Mouse (Mus musculus) neural tube, embryonic 14.5 days (tissue): ENCODE results near the gene 4930544D05Rik. TPM values are rescaled to one million over a fixed set of nuclear protein-coding genes. Genes with fewer than 3 reads are reported as not detected.

Source experiments
- ATAC-seq: fragments of 200-750 bp; cut with Nextera tagmentation; 2 replicates; pipeline ENCODE4 v1.8.0; 2017; ENCODE audit warnings: low read depth, mild to moderate bottlenecking, moderate TSS enrichment, moderate library complexity
- H3K27ac ChIP-seq: fragments of 300-500 bp; sonication (generic); 2 replicates; pipeline ENCODE4 v1.5.1; 2014; ENCODE audit warnings: low read depth, mild to moderate bottlenecking, control low read depth, low read length, moderate library complexity, mixed read lengths
- H3K27me3 ChIP-seq: fragments of 300-500 bp; sonication (generic); 2 replicates; pipeline ENCODE4 v1.6.1; 2014; ENCODE audit warnings: low read length; ENCODE audit not compliant: control insufficient read depth, insufficient read depth
- H3K36me3 ChIP-seq: fragments of 300-500 bp; sonication (generic); 2 replicates; pipeline ENCODE4 v1.6.1; 2014; ENCODE audit warnings: low read length, mixed read lengths; ENCODE audit not compliant: control insufficient read depth, insufficient read depth
- H3K4me1 ChIP-seq: fragments of 300-500 bp; sonication (generic); 2 replicates; pipeline ENCODE4 v1.6.1; 2014; ENCODE audit warnings: low read length; ENCODE audit not compliant: control insufficient read depth, insufficient read depth
- H3K4me2 ChIP-seq: fragments of 300-500 bp; sonication (generic); 2 replicates; pipeline ENCODE4 v1.6.1; 2014; ENCODE audit warnings: mild to moderate bottlenecking, low read depth, low read length, control low read depth
- H3K4me3 ChIP-seq: fragments of 300-500 bp; sonication (generic); 2 replicates; pipeline ENCODE4 v1.5.1; 2014; ENCODE audit warnings: low read depth, low read length, control low read depth, mixed read lengths
- H3K9ac ChIP-seq: fragments of 300-500 bp; sonication (generic); replicated peaks from 2 replicates; pipeline ENCODE4 v1.6.1; 2014; ENCODE audit warnings: low read depth, mild to moderate bottlenecking, control low read depth, low read length, mixed read lengths
- H3K9me3 ChIP-seq: fragments of 300-500 bp; sonication (generic); 2 replicates; pipeline ENCODE4 v1.6.1; 2016; ENCODE audit warnings: low read length; ENCODE audit not compliant: control insufficient read depth
- WGBS: fragments of 180-500 bp; shearing (Covaris S2); extraction: QIAGEN DNeasy Blood & Tissue Kit; methylation state at CpG from one replicate; pipeline ENCODE4 v1.1.7; 2014; 5-methylcytosine and 5-hydroxymethylcytosine counted together
- polyA plus RNA-seq: library from polyadenylated mRNA; unstranded; fragments of >200 nt; fragmentation: Nextera tagmentation; extraction: Ambion mirVana; gene quantifications from 2 replicates; pipeline ENCODE4 v1.2.1, GENCODE M21; 2014

Gene 4930544D05Rik
- polyA plus RNA-seq, 1 experiment from 2014 or later = not detected

DNA sequence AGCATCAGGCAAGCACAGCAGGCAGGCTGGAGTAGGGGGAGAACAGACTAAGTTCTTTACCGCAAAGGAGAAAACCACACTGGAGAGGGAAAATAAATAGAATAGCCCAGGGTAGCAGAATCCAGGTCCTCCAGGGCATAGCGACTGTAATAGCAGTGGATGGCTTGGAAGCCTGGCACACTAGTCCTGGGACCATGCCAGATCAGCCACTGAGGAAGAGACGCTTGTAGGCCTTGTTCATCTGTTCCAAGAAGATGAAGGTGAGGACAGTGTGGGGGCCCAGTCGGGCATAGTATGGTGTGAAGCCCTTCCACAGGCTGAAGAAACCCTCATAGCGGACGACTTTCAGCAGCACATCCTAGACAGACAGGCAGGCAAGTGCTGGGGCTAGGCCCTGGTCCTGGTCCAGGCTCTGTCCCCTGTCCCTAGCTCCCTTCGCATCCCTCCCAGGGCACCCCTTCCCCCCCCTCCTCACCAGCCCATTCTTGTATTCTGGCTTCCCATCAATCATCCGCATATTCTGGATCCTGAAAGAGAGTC is 29.0 kb downstream of the 4930544D05Rik start:
- Histone ChIP-seq H3K4me2 (no peak overlapping the region), H3K27ac (no peak overlapping the region), H3K9ac (no peak overlapping the region), H3K9me3 (no peaks in the 10 kb centered on the region), H3K4me1 (peaks cover 21% of the 10 kb centered on the region), H3K27me3 (no peaks in the 10 kb centered on the region), H3K36me3 (peaks cover 23% of the 10 kb centered on the region), H3K4me3 (no peak overlapping the region)
- no peak for ATAC-seq
- 96% methylated on average over 8 of the region's 8 CpGs for WGBS

DNA sequence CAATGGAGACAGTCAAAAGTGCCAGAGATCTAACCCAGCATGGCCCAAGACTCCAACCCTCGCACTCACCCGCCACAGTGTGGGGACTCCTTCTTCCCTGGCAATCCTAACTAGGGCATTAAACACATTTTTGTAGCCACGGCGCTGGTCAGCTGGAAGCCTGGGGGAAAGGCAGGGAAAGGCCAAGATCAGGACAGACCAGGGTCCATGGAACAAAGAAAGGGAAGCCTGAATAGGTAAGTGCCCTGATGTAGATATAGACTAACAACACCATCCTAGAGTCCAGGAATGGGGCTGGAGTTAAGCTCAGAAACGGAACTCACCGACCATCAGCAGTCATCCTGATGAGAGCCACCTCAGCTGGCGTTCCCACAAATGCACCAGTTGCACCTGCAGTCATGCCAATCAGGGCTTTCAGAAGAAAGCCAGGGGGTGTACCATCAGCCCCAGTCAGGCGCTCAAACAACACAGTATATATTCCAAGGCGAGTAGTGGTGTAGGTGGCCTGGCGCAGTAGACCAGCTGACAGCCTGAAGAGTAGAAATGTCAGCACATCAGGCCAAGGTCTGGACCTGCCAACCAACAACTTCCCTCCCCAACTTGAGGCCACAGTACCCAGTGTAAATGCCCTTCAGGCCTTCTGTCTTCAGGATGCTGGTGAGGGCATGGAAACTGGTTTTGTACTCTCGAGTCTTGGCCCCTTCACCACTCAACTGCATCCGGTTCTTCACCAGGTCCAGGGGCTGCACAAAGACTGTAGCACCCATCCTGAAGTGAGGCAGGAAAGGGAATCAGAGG is 30.0 kb downstream of the 4930544D05Rik start:
- Histone ChIP-seq H3K9me3 (no peaks in the 10 kb centered on the region), H3K4me1 (peaks cover 21% of the 10 kb centered on the region), H3K27me3 (no peaks in the 10 kb centered on the region), H3K4me3 (peak overlapping the region; percentile 77), H3K4me2 (peak overlapping the region; percentile 68), H3K9ac (peak overlapping the region; percentile 88; the same call in 1 of the 2 replicates), H3K27ac (no peak overlapping the region), H3K36me3 (peaks cover 32% of the 10 kb centered on the region)
- 96% methylated on average over 12 of the region's 12 CpGs for WGBS
- no peak for ATAC-seq

DNA sequence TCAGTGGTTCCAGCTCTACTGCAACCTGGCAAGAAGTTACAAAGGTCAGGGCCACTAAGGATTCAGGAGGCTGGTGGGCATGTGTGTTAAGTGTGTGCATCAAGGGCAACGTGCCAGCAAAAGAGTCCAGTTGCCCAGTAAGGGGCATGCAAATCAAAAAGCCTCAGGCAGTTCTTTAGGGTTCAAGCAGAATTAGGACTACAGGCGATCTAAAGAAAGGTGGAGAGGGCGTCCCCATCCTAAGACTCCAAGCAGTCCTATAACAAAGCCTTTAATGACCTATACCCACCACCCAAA is 30.6 kb downstream of the 4930544D05Rik start:
- 12% methylated on average over 3 of the region's 3 CpGs for WGBS
- Histone ChIP-seq H3K4me1 (peaks cover 21% of the 10 kb centered on the region), H3K9ac (peak overlapping the region; percentile 88), H3K36me3 (peaks cover 37% of the 10 kb centered on the region), H3K4me3 (peak overlapping the region; percentile 77), H3K27me3 (no peaks in the 10 kb centered on the region), H3K27ac (peak overlapping the region; percentile 84), H3K9me3 (no peaks in the 10 kb centered on the region), H3K4me2 (peak overlapping the region; percentile 68)
- peak; percentile 3; the same call in 1 of the 2 replicates for ATAC-seq

DNA sequence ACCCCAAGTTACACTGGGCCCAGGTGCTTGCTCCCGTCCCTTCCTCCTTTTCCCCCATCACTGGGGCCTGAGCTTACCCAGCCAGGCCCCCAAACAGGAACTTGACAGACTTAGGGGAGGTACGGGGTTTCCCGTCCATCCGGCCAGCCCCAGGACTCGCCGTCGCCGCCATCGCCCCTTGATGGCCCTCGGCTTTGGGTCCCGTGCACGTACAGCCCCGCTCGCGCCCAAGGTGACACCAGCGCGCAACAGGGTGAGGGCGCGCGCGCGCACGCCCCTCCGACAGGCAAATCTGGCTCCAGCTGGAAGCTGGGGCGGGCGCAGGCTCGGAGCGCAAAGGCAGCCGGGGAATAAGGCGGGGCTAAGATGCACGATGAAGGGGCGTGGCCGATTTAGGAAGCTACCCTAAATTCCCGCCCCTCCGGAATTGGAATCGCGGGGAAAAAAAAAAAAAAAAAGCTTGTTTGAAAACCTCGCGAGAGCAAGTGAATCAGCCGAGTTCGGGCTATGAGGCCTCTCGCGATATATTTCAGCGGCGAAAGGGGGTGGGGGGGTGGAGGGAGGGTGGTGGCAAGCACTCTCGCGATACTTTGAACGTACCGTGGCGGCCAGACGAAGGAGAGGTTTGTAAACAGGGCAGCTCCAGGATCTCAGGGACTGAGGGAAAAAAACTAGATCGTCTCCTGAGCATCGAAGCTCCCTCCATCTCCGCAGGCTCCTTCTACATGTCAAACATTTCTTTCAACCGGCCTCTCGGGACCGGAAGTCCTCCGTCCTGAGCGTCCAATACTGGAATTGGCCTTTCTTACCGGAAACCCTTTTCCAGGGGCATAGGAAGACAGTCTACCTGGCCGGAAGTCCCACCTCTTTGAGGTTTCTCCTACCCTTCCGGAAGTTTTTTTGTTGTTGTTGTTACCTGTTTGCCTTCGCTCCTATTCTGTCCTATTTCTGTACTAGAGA is 31.3 kb downstream of the 4930544D05Rik start, which contains the start of the genes Rnf167 and Slc25a11:
Rnf167 (plus strand) TSS at position 545 of the 960 bp plus-strand sequence.
Slc25a11 (minus strand) TSS at position 789 of the 960 bp plus-strand sequence.
- Histone ChIP-seq H3K9me3 (no peaks in the 10 kb centered on the region), H3K36me3 (peaks cover 42% of the 10 kb centered on the region), H3K9ac (peak within 1 kb of the TSS; percentile 88), H3K4me2 (peak within 1 kb of the TSS; percentile 100), H3K27me3 (no peaks in the 10 kb centered on the region), H3K4me3 (peak within 1 kb of the TSS; percentile 77), H3K27ac (peak within 1 kb of the TSS; percentile 84), H3K4me1 (peaks cover 21% of the 10 kb centered on the region)
- under 1% methylated on average over 63 of the region's 63 CpGs for WGBS
- ATAC-seq = peak; percentile 91

DNA sequence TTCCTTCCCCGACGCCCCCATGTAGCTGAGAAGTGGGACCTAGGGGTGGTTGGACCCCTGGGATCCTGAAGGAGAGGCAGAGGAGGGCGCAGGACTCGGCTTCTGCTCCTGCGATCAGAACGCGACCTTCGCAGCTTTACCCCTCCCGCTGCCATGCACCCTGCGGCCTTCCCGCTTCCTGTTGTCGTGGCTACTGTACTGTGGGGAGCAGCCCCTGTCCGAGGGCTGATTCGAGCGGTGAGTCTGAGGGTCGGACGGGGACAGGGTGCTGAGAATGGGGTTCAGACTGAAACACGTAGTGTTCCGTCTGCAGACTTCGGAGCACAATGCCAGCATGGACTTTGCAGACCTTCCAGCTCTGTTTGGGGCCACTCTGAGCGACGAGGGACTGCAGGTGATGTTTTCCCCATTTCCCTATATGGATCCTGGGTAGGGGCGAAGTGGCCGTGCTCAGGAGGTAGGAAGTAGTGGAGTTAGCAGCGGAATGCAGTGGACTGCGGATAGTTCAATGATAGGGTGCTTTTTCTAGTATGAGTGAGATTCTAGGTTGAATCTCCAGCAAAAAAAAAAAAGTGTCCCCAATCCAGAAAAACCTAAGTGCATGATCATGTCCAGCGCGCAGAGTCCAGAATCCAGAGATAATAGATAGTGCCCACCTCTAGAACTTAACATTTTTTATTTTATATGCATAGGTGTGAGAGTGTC is 32.2 kb downstream of the 4930544D05Rik start:
- Histone ChIP-seq H3K4me3 (peak overlapping the region; percentile 77), H3K4me2 (peak overlapping the region; percentile 100), H3K9ac (peak overlapping the region; percentile 70), H3K27me3 (no peaks in the 10 kb centered on the region), H3K4me1 (peaks cover 26% of the 10 kb centered on the region), H3K9me3 (no peaks in the 10 kb centered on the region), H3K36me3 (peaks cover 42% of the 10 kb centered on the region), H3K27ac (peak overlapping the region; percentile 84)
- ATAC-seq = no peak
- WGBS = 4% methylated on average over 28 of the region's 28 CpGs

DNA sequence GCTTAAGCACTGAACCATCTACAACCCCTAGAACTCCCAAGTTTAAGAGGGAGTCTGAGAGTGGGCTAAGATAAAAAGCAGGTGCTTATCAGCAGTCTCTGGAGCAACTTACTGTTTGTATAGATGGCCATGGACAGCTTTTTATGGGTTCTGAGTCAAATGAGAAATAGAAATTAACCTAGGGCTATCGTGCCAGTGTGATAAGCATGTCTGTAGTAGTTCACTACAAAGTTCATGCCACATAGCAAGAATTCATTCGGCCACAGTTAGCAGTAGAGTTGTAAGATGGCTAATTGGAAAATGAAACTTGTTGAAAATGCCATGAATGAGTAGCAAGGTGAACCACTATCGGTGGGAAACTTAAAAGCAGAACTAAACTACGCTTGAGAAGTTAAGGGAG is 32.9 kb downstream of the 4930544D05Rik start:
- ATAC-seq = no peak
- H3K9ac ChIP-seq = peak overlapping the region; percentile 70; the same call in 1 of the 2 replicates
- H3K4me2 ChIP-seq = peak overlapping the region; percentile 100
- H3K4me3 ChIP-seq = peak overlapping the region; percentile 77; the same call in 1 of the 2 replicates
- no peaks in the 10 kb centered on the region for H3K9me3 ChIP-seq
- WGBS = 88% methylated on average over 4 of the region's 4 CpGs
- no peaks in the 10 kb centered on the region for H3K27me3 ChIP-seq
- H3K4me1 ChIP-seq = peaks cover 30% of the 10 kb centered on the region
- H3K27ac ChIP-seq = no peak overlapping the region
- H3K36me3 ChIP-seq = peaks cover 42% of the 10 kb centered on the region

DNA sequence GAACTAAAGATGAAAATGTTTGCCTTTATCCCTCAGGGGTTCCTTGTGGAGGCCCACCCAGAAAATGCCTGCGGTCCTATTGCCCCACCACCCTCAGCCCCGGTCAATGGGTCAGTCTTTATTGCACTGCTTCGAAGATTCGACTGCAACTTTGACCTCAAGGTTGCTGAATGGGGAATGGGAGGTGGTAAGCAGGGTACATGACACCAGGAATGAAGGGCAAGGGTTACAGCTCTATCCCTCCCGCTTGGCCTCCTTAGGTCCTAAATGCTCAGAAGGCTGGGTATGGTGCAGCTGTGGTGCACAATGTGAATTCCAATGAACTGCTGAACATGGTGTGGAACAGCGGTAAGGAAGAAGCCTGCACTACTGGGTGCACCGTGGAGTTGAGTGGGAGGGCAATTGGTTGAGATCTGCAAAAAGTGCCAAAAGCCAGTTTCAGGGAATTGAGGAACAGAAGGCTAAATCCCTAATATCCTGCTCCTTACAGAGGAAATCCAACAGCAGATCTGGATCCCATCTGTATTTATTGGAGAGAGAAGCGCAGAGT is 33.6 kb downstream of the 4930544D05Rik start:
- Histone ChIP-seq H3K36me3 (peaks cover 40% of the 10 kb centered on the region), H3K27me3 (no peaks in the 10 kb centered on the region), H3K4me3 (no peak overlapping the region), H3K9ac (no peak overlapping the region), H3K4me1 (peaks cover 30% of the 10 kb centered on the region), H3K9me3 (no peaks in the 10 kb centered on the region), H3K27ac (no peak overlapping the region), H3K4me2 (peak overlapping the region; percentile 100; the same call in 1 of the 2 replicates)
- ATAC-seq = no peak
- 81% methylated on average over 8 of the region's 8 CpGs for WGBS
